9 mouse cellular contexts compared by ENCODE assay signal in the genomic region with DNA sequence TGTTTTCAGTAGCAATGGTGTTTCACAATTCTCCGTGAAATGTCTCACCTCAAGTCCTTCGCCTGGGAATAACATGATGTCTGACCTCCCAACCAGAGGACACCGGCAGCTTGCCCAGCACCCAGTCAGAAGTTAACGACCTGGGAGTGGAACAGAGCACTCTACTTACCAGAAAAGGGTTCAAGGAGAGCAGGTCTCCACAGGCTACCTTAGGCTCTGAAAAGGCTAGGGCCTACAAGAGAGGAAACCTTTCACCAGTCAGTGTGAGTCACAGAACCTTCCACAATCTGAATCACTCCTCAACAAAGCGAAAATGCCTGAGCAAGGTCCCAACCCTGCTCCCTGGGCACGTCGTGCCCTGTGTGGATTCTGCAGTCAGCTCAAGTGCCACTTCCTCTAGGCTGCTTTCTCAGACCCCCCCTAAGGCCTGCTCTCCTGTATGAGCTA. TPM values are rescaled to one million over a fixed set of nuclear protein-coding genes. Genes with fewer than 3 reads are reported as not detected.
DNase-seq lines count a peak whose midpoint lies in the region; ATAC-seq and TF ChIP-seq lines count a peak whose summit lies in the region.
"Had no signal": no experiment of that assay in that cellular context is flagged by ENCODE, and none has a peak within 500 bp of the region (broad histone marks: within the 10 kb centered on the region; RNA-seq: fewer than 3 reads in every experiment).

No protein-coding gene starts in this region.

- peaks cover 13% of the 10 kb centered on the region for H3K36me3 ChIP-seq in kidney, embryonic 15.5 days
- peaks cover 8% of the 10 kb centered on the region; the same call in 1 of the 2 replicates for H3K36me3 ChIP-seq in intestine, postnatal 0 days (ENCODE audit: control insufficient read depth, insufficient read depth)
- H3K36me3 ChIP-seq in stomach, embryonic 14.5 days (ENCODE audit: control insufficient read depth, insufficient read depth, low read length): peaks cover 18% of the 10 kb centered on the region

- peaks cover 98% of the 10 kb centered on the region for H3K4me1 ChIP-seq in kidney, embryonic 15.5 days
- peaks cover 46% of the 10 kb centered on the region for H3K4me1 ChIP-seq in intestine, postnatal 0 days (replicated peaks; ENCODE audit: control insufficient read depth, insufficient read depth, low read length)
- H3K4me1 ChIP-seq in stomach, embryonic 14.5 days (ENCODE audit: control insufficient read depth, insufficient read depth, low read length): peaks cover 82% of the 10 kb centered on the region

- H3K4me3 ChIP-seq in kidney, embryonic 15.5 days (replicated peaks): no peak overlapping the region
- no peak overlapping the region for H3K4me3 ChIP-seq in intestine, postnatal 0 days (ENCODE audit: low read depth, low read length)
- H3K4me3 ChIP-seq in stomach, embryonic 14.5 days (ENCODE audit: low read depth, low read length): no peak overlapping the region
- H3K4me3 ChIP-seq: neural tube, embryonic 15.5 days had no signal

- H3K9ac ChIP-seq in kidney, embryonic 15.5 days: no peak overlapping the region
- H3K9ac ChIP-seq in intestine, postnatal 0 days (ENCODE audit: low read depth, low read length): no peak overlapping the region
- 0 out of 2 replicates have a peak overlapping the region, but pooled peaks have one; percentile 10 for H3K9ac ChIP-seq in stomach, embryonic 14.5 days (replicated peaks; ENCODE audit: low read depth, low read length)
- H3K9ac ChIP-seq: neural tube, embryonic 15.5 days had no signal

- no peaks in the 10 kb centered on the region for H3K9me3 ChIP-seq in kidney, embryonic 15.5 days (replicated peaks)
- H3K9me3 ChIP-seq in intestine, postnatal 0 days (ENCODE audit: control insufficient read depth): no peaks in the 10 kb centered on the region
- H3K9me3 ChIP-seq in stomach, embryonic 14.5 days (ENCODE audit: control insufficient read depth, low read depth, low read length): no peaks in the 10 kb centered on the region
- H3K9me3 ChIP-seq: neural tube, embryonic 15.5 days had no signal

- WGBS in kidney, embryonic 15.5 days: 45% methylated on average over 7 of the region's 7 CpGs
- 32% methylated on average over 7 of the region's 7 CpGs for whole genome bisulfite sequencing in intestine, postnatal 0 days
- 62% methylated on average over 7 of the region's 7 CpGs for WGBS in stomach, embryonic 14.5 days

- no peaks in the 10 kb centered on the region for H3K27me3 ChIP-seq in kidney, embryonic 15.5 days
- no peaks in the 10 kb centered on the region for H3K27me3 ChIP-seq in intestine, postnatal 0 days (replicated peaks; ENCODE audit: control insufficient read depth, insufficient read depth, low read length)
- H3K27me3 ChIP-seq in stomach, embryonic 14.5 days (ENCODE audit: control insufficient read depth, insufficient read depth, low read length): no peaks in the 10 kb centered on the region
- H3K27me3 ChIP-seq: neural tube, embryonic 15.5 days had no signal

- H3K4me2 ChIP-seq in kidney, embryonic 15.5 days: no peak overlapping the region
- no peak overlapping the region for H3K4me2 ChIP-seq in intestine, postnatal 0 days (replicated peaks; ENCODE audit: low read depth)
- H3K4me2 ChIP-seq in stomach, embryonic 14.5 days (replicated peaks; ENCODE audit: low read depth, low read length): no peak overlapping the region
- H3K4me2 ChIP-seq: neural tube, embryonic 15.5 days had no signal

- H3K27ac ChIP-seq in kidney, embryonic 15.5 days: peak overlapping the region; percentile 83
- H3K27ac ChIP-seq in intestine, postnatal 0 days (ENCODE audit: low read depth, low read length): peak overlapping the region; percentile 52
- peak overlapping the region; percentile 55; the same call in 1 of the 2 replicates for H3K27ac ChIP-seq in stomach, embryonic 14.5 days (ENCODE audit: low read length)
- H3K27ac ChIP-seq: neural tube, embryonic 15.5 days had no signal

- ATAC-seq in kidney, embryonic 15.5 days (replicated peaks; ENCODE audit: low FRiP score): no peak
- ATAC-seq in activated CD4-positive, CD25-positive, alpha-beta regulatory T cell, adult 4 months: peak; percentile 4
- peak; percentile 28; the same call in 1 of the 2 replicates for ATAC-seq in intestine, postnatal 0 days
- peak; percentile 10; the same call in 1 of the 2 replicates for ATAC-seq in stomach, embryonic 14.5 days (ENCODE audit: insufficient number of reproducible peaks, insufficient read depth, low FRiP score, low read depth)
- no peak for ATAC-seq in erythroid progenitor cell, adult 5-6 weeks (replicated peaks; ENCODE audit: low FRiP score, poor library complexity, severe bottlenecking)

- DNase-seq in kidney, adult 11 months: no peak
- DNase-seq in cerebellum, adult 11-12 months: no peak
- no peak for DNase-seq in layer of hippocampus, adult 18-20 months (ENCODE audit: low spot score in 2 of 2)

- TF ChIP-seq CTCF in intestine, postnatal 0 days (IDR thresholded peaks at IDR 0.05; ENCODE audit: low read depth): no peak

RNA-seq across cellular contexts. Expression of a gene that starts 9.5 kb away (rescaled TPM):
- 56.2 and 60.2 TPM in 2 replicates for polyA plus RNA-seq in kidney, embryonic 15.5 days (2015; fragmentation: Nextera tagmentation; extraction: Ambion mirVana)
- polyA plus RNA-seq in activated CD4-positive, CD25-positive, alpha-beta regulatory T cell, adult 4 months (2017; shearing (Covaris generic)): 100 to 1,000 TPM; 243 to 280 TPM
- polyA plus RNA-seq in intestine, postnatal 0 days (2015; fragmentation: Nextera tagmentation; extraction: Ambion mirVana): 25.7 and 27.7 TPM in 2 replicates
- polyA plus RNA-seq in stomach, embryonic 14.5 days (2014; fragmentation: Nextera tagmentation; extraction: Ambion mirVana): 75.4 and 77.1 TPM in 2 replicates
- total RNA-seq in erythroid progenitor cell, adult 5-6 weeks (2015; ENCODE audit: low replicate concordance): 104 and 105 TPM in 2 replicates
- 198 and 213 TPM in 2 replicates for total RNA-seq in erythroid progenitor cell, adult 5-6 weeks (2017; ENCODE audit: low replicate concordance)
- 10 to 100 TPM; 86.7 to 88.3 TPM for total RNA-seq in layer of hippocampus, adult 18-20 months (2021)

Comparison
In these comparisons a context has a peak if more than half of its experiments do, and no peak if none do; other contexts are left out.
1. ATAC-seq: peak in activated CD4-positive, CD25-positive, alpha-beta regulatory T cell, adult 4 months (single experiment), intestine, postnatal 0 days (single experiment) and stomach, embryonic 14.5 days (single experiment); none in kidney, embryonic 15.5 days (single experiment) and erythroid progenitor cell, adult 5-6 weeks (single experiment).
2. Peak in every context shown above with its lines, with median percentiles within 50 percentile points of each other: H3K27ac ChIP-seq.